Mouse (Mus musculus) 3134 (cell line): ENCODE results near the gene E2f3.

Experiments used
- DNase-seq: peaks from one replicate; pipeline ENCODE4 v3.0.0-alpha.2; 2011; ENCODE audit warnings: low spot score; ENCODE audit not compliant: insufficient read length; ENCODE audit errors: extremely low read depth

Gene E2f3

GRCm38 (mm10) chr13:29982400-29982799, 3.5 kb downstream of the E2f3 start:
- DNase-seq = no peak

- DNase-seq = no peak
Measured at GRCm38 (mm10) chr13:29979140-29979564, 6.7 kb downstream of the E2f3 start.

GRCm38 (mm10) chr13:29977358-29977757, 8.5 kb downstream of the E2f3 start:
- DNase-seq = no peak

GRCm38 (mm10) chr13:29974066-29974465, 11.8 kb downstream of the E2f3 start:
- DNase-seq = no peak

- no peak for DNase-seq
Measured at GRCm38 (mm10) chr13:29973610-29974009, 12.3 kb downstream of the E2f3 start.

GRCm38 (mm10) chr13:29970333-29970732, 15.5 kb downstream of the E2f3 start:
- no peak for DNase-seq

- DNase-seq = no peak
Measured at GRCm38 (mm10) chr13:29968636-29969035, 17.2 kb downstream of the E2f3 start.

- DNase-seq = no peak
Measured at GRCm38 (mm10) chr13:29967367-29967766, 18.5 kb downstream of the E2f3 start.

- no peak for DNase-seq
Measured at GRCm38 (mm10) chr13:29966966-29967365, 18.9 kb downstream of the E2f3 start.

- DNase-seq = no peak
Measured at GRCm38 (mm10) chr13:29964087-29964486, 21.8 kb downstream of the E2f3 start.

- DNase-seq = no peak
Measured at GRCm38 (mm10) chr13:29960416-29960815, 25.4 kb downstream of the E2f3 start.

- no peak for DNase-seq
Measured at GRCm38 (mm10) chr13:29957731-29958254, 28.1 kb downstream of the E2f3 start.

- DNase-seq = no peak
Measured at GRCm38 (mm10) chr13:29956821-29957421, 28.9 kb downstream of the E2f3 start.

GRCm38 (mm10) chr13:29955296-29955695, 30.6 kb downstream of the E2f3 start:
- DNase-seq = no peak

- no peak for DNase-seq
Measured at GRCm38 (mm10) chr13:29954741-29955140, 31.1 kb downstream of the E2f3 start.

GRCm38 (mm10) chr13:29953417-29954045, 32.3 kb downstream of the E2f3 start:
- no peak for DNase-seq

- DNase-seq = no peak
Measured at GRCm38 (mm10) chr13:29946045-29946444, 39.8 kb downstream of the E2f3 start.

- DNase-seq = no peak
Measured at GRCm38 (mm10) chr13:29944915-29945570, 40.8 kb downstream of the E2f3 start.

GRCm38 (mm10) chr13:29944493-29944892, 41.4 kb downstream of the E2f3 start:
- no peak for DNase-seq

- DNase-seq = no peak
Measured at GRCm38 (mm10) chr13:29943541-29944039, 42.3 kb downstream of the E2f3 start.

- no peak for DNase-seq
Measured at GRCm38 (mm10) chr13:29940071-29940470, 45.8 kb downstream of the E2f3 start.

GRCm38 (mm10) chr13:29939399-29939798, 46.5 kb downstream of the E2f3 start:
- DNase-seq = no peak
